Mouse (Mus musculus): Measurements from ENCODE around the gene Far1. TPM values are rescaled to one million over a fixed set of nuclear protein-coding genes. Genes with fewer than 3 reads are reported as not detected.

The Far1 gene
- polyA plus RNA-seq, 1 experiment from 2014 or later = 81.7 TPM

DNA sequence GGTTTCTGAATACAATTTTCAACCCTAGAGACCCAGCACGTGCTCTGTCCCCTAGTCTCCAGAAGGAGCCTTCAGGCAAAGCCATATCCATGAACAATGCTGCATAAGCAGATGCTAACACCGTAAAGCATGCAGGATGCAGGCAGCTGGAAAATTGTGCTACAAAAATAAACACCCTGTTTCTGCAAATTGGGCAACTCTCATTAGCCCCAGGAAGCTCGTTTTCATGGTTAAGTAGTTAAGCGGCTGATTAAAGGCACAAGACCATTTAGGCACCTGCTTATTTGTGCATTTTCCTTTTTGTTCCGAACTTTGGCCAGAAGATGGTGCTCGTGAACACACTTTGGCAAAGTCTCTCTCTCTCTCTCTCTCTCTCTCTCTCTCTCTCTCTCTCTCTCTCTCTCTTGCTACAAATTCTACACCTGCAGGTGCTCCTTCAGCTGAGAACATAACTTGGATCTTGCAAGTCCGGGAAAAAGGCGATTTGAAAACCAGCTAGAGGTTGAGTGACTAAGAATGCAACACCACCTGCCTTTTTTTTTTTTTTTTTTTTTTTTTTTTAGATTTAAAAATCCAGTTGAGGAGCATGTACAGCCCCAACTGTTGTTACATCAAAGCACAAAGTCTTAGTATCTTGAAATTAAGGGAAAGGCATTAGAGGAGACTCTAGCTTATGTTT is 95.5 kb downstream of the Far1 start:
- Histone ChIP-seq H3K9ac (replicated peaks) (no peak overlapping the region), H3K27me3 (peaks cover 3% of the 10 kb centered on the region; the same call in 1 of the 2 replicates), H3K36me3 (no peaks in the 10 kb centered on the region), H3K4me2 (no peak overlapping the region), H3K9me3 (no peaks in the 10 kb centered on the region), H3K27ac (no peak overlapping the region), H3K4me3 (replicated peaks) (no peak overlapping the region), H3K4me1 (replicated peaks) (no peaks in the 10 kb centered on the region)
- 15% methylated on average over 8 of the region's 8 CpGs for WGBS
- no peak for ATAC-seq (ENCODE audit: insufficient number of reproducible peaks, insufficient read depth, low FRiP score, low TSS enrichment, low read depth)

DNA sequence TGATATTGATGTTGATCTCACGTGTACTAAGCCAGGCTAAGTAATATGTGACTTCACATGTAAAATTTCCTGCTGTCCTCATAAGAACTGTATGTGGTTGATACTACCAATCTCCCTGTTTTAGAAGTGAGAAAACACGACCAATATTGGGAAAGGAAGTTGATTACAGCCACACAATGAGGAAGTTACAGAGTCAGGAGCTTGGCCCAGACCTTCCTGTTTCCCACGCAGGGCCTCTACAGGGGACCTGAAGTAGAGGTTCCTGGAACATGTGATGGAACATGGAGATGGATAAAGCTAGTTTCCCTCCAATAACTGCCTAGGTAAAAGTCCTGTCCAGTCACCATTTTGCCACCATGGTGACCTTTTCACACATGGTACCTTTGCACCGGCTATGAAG is 99.0 kb downstream of the Far1 start:
- WGBS = 79% methylated on average over 4 of the region's 4 CpGs
- Histone ChIP-seq H3K4me3 (replicated peaks) (no peak overlapping the region), H3K27me3 (peaks cover 3% of the 10 kb centered on the region; the same call in 1 of the 2 replicates), H3K4me2 (no peak overlapping the region), H3K4me1 (replicated peaks) (no peaks in the 10 kb centered on the region), H3K36me3 (no peaks in the 10 kb centered on the region), H3K9ac (replicated peaks) (no peak overlapping the region), H3K9me3 (no peaks in the 10 kb centered on the region), H3K27ac (no peak overlapping the region)
- ATAC-seq (ENCODE audit: insufficient number of reproducible peaks, insufficient read depth, low FRiP score, low TSS enrichment, low read depth) = no peak

DNA sequence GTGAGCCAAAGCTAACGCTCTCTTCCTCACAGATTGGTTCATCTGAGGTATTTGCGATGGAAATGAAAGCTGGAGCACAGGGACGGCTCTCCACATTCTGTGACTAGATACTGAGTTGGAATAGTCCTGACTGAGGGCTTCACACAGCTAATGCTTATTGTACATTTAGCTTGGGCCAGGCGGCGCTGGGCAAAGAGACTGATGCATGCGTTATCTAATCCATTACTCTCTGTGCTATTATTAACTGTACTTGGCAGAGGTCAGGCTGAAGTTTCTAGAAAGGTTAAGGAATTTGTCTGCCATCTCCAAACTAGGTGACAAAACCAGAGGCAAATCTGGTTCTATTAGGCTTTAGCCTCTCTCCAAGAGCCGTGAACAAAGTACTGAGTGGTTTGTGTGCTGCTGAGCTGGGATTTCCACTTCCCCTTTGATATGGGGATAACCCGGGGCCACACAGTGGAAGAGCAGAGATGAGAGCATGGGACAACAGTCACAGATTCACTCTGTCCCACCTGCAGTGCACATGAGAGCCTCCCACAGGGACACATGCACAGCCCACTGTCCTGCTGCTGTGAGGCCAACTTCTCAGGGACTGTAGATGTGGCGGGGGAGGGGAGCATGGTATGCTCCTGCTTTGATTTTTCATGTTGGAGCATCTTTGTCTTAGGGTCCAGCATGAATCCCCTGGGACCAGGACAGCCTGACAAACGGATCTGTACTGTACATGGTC is 100.7 kb downstream of the Far1 start:
- no peaks in the 10 kb centered on the region for H3K9me3 ChIP-seq
- no peak overlapping the region for H3K27ac ChIP-seq
- ATAC-seq (ENCODE audit: insufficient number of reproducible peaks, insufficient read depth, low FRiP score, low TSS enrichment, low read depth) = no peak
- no peaks in the 10 kb centered on the region for H3K4me1 ChIP-seq (replicated peaks)
- H3K27me3 ChIP-seq = peaks cover 3% of the 10 kb centered on the region; the same call in 1 of the 2 replicates
- H3K4me2 ChIP-seq = no peak overlapping the region
- H3K36me3 ChIP-seq = no peaks in the 10 kb centered on the region
- WGBS = 83% methylated on average over 10 of the region's 10 CpGs
- no peak overlapping the region for H3K9ac ChIP-seq (replicated peaks)
- H3K4me3 ChIP-seq (replicated peaks) = no peak overlapping the region

DNA sequence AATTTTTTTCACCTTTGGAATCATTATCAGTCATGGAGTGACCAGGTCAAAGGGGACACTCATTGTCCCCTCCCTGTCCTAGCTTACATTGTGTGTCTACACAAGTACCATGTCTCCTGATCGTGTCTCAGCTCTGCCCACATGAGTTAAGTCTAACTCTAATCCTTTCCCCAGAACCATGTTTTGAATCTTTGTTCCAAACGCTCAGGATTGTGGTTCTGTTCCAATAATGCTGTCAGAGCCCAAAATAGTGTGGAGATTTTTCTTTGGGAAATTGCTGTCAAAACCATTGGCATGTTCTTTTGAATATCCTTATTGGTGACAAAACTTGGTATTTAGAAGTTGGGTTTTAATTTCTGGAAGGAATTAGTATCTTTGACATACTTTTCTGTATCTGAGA is 105.5 kb downstream of the Far1 start:
- Histone ChIP-seq H3K4me3 (replicated peaks) (no peak overlapping the region), H3K27ac (no peak overlapping the region), H3K9me3 (no peaks in the 10 kb centered on the region), H3K36me3 (no peaks in the 10 kb centered on the region), H3K4me2 (no peak overlapping the region), H3K27me3 (no peaks in the 10 kb centered on the region), H3K9ac (replicated peaks) (no peak overlapping the region), H3K4me1 (replicated peaks) (no peaks in the 10 kb centered on the region)
- no peak for ATAC-seq (ENCODE audit: insufficient number of reproducible peaks, insufficient read depth, low FRiP score, low TSS enrichment, low read depth)
- WGBS = 89% methylated on average over 2 of the region's 2 CpGs

DNA sequence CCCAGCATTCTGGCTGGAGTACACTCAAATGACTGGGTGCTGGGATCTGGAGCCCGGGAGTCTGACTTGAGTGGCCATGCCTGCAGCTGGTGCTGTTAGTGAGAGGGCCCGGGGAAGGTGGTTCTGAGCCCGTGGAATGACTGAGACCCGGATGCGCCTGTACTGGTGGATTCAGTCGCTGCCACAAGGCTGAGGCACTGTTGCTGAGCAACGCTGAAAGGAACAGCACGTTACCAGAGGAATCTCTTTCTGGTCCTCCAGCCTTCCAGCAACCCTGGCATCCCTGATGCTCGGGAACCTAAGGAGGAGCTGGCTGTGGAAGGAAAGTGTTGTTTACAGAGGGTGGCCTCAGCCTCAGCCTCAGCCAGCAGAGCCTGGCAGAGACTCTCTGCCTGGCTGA is 106.1 kb downstream of the Far1 start:
- no peaks in the 10 kb centered on the region for H3K27me3 ChIP-seq
- H3K9me3 ChIP-seq = no peaks in the 10 kb centered on the region
- WGBS = 81% methylated on average over 9 of the region's 9 CpGs
- H3K9ac ChIP-seq (replicated peaks) = no peak overlapping the region
- H3K4me1 ChIP-seq (replicated peaks) = no peaks in the 10 kb centered on the region
- H3K36me3 ChIP-seq = no peaks in the 10 kb centered on the region
- no peak overlapping the region for H3K4me3 ChIP-seq (replicated peaks)
- H3K4me2 ChIP-seq = no peak overlapping the region
- ATAC-seq (ENCODE audit: insufficient number of reproducible peaks, insufficient read depth, low FRiP score, low TSS enrichment, low read depth) = no peak
- no peak overlapping the region for H3K27ac ChIP-seq

Other genes with a start within 250 kb of the Far1 start
- gene Btbd10, start 144.4 kb upstream of the Far1 start, polyA plus RNA-seq (2016; fragmentation: Nextera tagmentation; extraction: Ambion mirVana) = 26.2 and 28.3 TPM in 2 replicates
- not detected in 2 replicates for gene Pth, start 125.3 kb upstream of the Far1 start, polyA plus RNA-seq (2016; fragmentation: Nextera tagmentation; extraction: Ambion mirVana)